Mouse (Mus musculus): ENCODE data around the gene 3300002I08Rik.
"Not testable (repeated sequence)": the region's sequence is repeated elsewhere in the genome, so short reads cannot be mapped to it uniquely, and the experiment has no call there.

- TF ChIP-seq EP300, CTCF (IDR thresholded peaks at IDR 0.05; ENCODE audit: low read depth): not testable (repeated sequence)
Measured at GRCm38 (mm10) chr2:150412146-150412545, 49.6 kb upstream of the 3300002I08Rik start.
